Mouse (Mus musculus) activated CD4-positive, CD25-positive, alpha-beta regulatory T cell (primary cell): Measurements from ENCODE around the gene Tekt3. TPM values are rescaled to one million over a fixed set of nuclear protein-coding genes. Genes with fewer than 3 reads are reported as not detected.

ENCODE experiments used
- polyA plus RNA-seq, 2 experiments: library from polyadenylated mRNA; unstranded; fragments of 100-300 nt; shearing (Covaris generic); gene quantifications; one replicate each; pipeline ENCODE4 v1.2.1; 2017

Tekt3 gene
- polyA plus RNA-seq, result not detected

GRCm38 (mm10) chr11:63061446-63061845 is at the start of gene Tekt3:
Tekt3 (plus strand) TSS chr11:63061654.

GRCm38 (mm10) chr11:63128784-63129183 is 67.3 kb downstream of the Tekt3 start, which contains the start of gene Pmp22:
Pmp22 (plus strand) TSS chr11:63128982.

Other genes with a start within 250 kb of the Tekt3 start
- gene Trim16, start 241.4 kb upstream of the Tekt3 start, polyA plus RNA-seq, result 1 to 10 TPM in 1 of 2 experiments, under 1 TPM in 1; 0.89 to 5.5 TPM
- 1 to 10 TPM in 1 of 2 experiments, under 1 TPM in 1; 0.48 to 2.9 TPM for gene Fbxw10, start 214.6 kb upstream of the Tekt3 start, polyA plus RNA-seq
- gene Tvp23b, start 182.2 kb upstream of the Tekt3 start, polyA plus RNA-seq, result 10 to 100 TPM; 35.1 to 42.9 TPM
- gene Cdrt4, start 110.5 kb upstream of the Tekt3 start, polyA plus RNA-seq, result not detected
- 1 to 10 TPM in 1 of 2 experiments, not detected in 1; 1.2 TPM for gene Pmp22, start 67.3 kb downstream of the Tekt3 start, polyA plus RNA-seq